Mouse (Mus musculus): ENCODE results near the gene Morc1. TPM values are rescaled to one million over a fixed set of nuclear protein-coding genes. Genes with fewer than 3 reads are reported as not detected.

The Morc1 gene
- 0.07 TPM in 1 of 2 replicates, not detected in the other for polyA plus RNA-seq (2016; fragmentation: Nextera tagmentation; extraction: Ambion mirVana)

- no peaks in the 10 kb centered on the region for H3K9me3 ChIP-seq (replicated peaks)
- H3K4me1 ChIP-seq: no peaks in the 10 kb centered on the region
- no peak within 1 kb of the TSS for H3K4me3 ChIP-seq
- no peaks in the 10 kb centered on the region for H3K27me3 ChIP-seq (ENCODE audit: low read depth, poor library complexity, severe bottlenecking)
- no peaks in the 10 kb centered on the region for H3K36me3 ChIP-seq
- 94% methylated on average over 15 of the region's 15 CpGs for WGBS
- no peak for DNase-seq (ENCODE audit: low spot score)
- H3K27ac ChIP-seq (replicated peaks): no peak within 1 kb of the TSS
Measured at GRCm38 (mm10) chr16:48431027-48431426, at the start of gene Morc1. Gene Morc1 (plus strand): TSS chr16:48431237.

- no peak for DNase-seq (ENCODE audit: low spot score)
- 68% methylated on average over 3 of the region's 3 CpGs for WGBS
- H3K27ac ChIP-seq (replicated peaks): no peak overlapping the region
- H3K36me3 ChIP-seq: no peaks in the 10 kb centered on the region
- H3K9me3 ChIP-seq (replicated peaks): no peaks in the 10 kb centered on the region
- no peaks in the 10 kb centered on the region for H3K4me1 ChIP-seq
- H3K27me3 ChIP-seq (ENCODE audit: low read depth, poor library complexity, severe bottlenecking): no peaks in the 10 kb centered on the region
- H3K4me3 ChIP-seq: no peak overlapping the region
Measured at GRCm38 (mm10) chr16:48383582-48384257, 47.3 kb upstream of the Morc1 start.

GRCm38 (mm10) chr16:48386982-48387381, 44.1 kb upstream of the Morc1 start:
- H3K36me3 ChIP-seq: no peaks in the 10 kb centered on the region
- no peaks in the 10 kb centered on the region for H3K4me1 ChIP-seq
- no peak overlapping the region for H3K4me3 ChIP-seq
- no peak for DNase-seq (ENCODE audit: low spot score)
- H3K9me3 ChIP-seq (replicated peaks): no peaks in the 10 kb centered on the region
- WGBS: 82% methylated on average over 2 of the region's 2 CpGs
- H3K27me3 ChIP-seq (ENCODE audit: low read depth, poor library complexity, severe bottlenecking): no peaks in the 10 kb centered on the region
- H3K27ac ChIP-seq (replicated peaks): no peak overlapping the region

- no peak overlapping the region for H3K27ac ChIP-seq (replicated peaks)
- H3K27me3 ChIP-seq (ENCODE audit: low read depth, poor library complexity, severe bottlenecking): no peaks in the 10 kb centered on the region
- no peak for DNase-seq (ENCODE audit: low spot score)
- no peaks in the 10 kb centered on the region for H3K4me1 ChIP-seq
- H3K4me3 ChIP-seq: no peak overlapping the region
- no peaks in the 10 kb centered on the region for H3K36me3 ChIP-seq
- no peaks in the 10 kb centered on the region for H3K9me3 ChIP-seq (replicated peaks)
- 90% methylated on average over 2 of the region's 2 CpGs for WGBS
Measured at GRCm38 (mm10) chr16:48395278-48395677, 35.8 kb upstream of the Morc1 start.

- Histone ChIP-seq H3K9me3 (replicated peaks) (no peaks in the 10 kb centered on the region), H3K27me3 (ENCODE audit: low read depth, poor library complexity, severe bottlenecking) (no peaks in the 10 kb centered on the region), H3K36me3 (no peaks in the 10 kb centered on the region), H3K4me3 (no peak overlapping the region), H3K4me1 (0 out of 2 replicates have a peak, but pooled peaks cover 7% of the 10 kb centered on the region), H3K27ac (replicated peaks) (no peak overlapping the region)
- no peak for DNase-seq (ENCODE audit: low spot score)
- 82% methylated on average over 4 of the region's 4 CpGs for WGBS
Measured at GRCm38 (mm10) chr16:48402963-48403362, 28.1 kb upstream of the Morc1 start.

GRCm38 (mm10) chr16:48403423-48403822, 27.6 kb upstream of the Morc1 start:
- H3K4me1 ChIP-seq: 0 out of 2 replicates have a peak, but pooled peaks cover 7% of the 10 kb centered on the region
- H3K27me3 ChIP-seq (ENCODE audit: low read depth, poor library complexity, severe bottlenecking): no peaks in the 10 kb centered on the region
- H3K27ac ChIP-seq (replicated peaks): no peak overlapping the region
- H3K9me3 ChIP-seq (replicated peaks): no peaks in the 10 kb centered on the region
- H3K36me3 ChIP-seq: no peaks in the 10 kb centered on the region
- no peak for DNase-seq (ENCODE audit: low spot score)
- H3K4me3 ChIP-seq: no peak overlapping the region
- 94% methylated on average over 3 of the region's 3 CpGs for WGBS

- H3K4me1 ChIP-seq: 0 out of 2 replicates have a peak, but pooled peaks cover 7% of the 10 kb centered on the region
- no peaks in the 10 kb centered on the region for H3K36me3 ChIP-seq
- no peaks in the 10 kb centered on the region for H3K9me3 ChIP-seq (replicated peaks)
- no peak overlapping the region for H3K4me3 ChIP-seq
- H3K27ac ChIP-seq (replicated peaks): no peak overlapping the region
- no peak for DNase-seq (ENCODE audit: low spot score)
- no peaks in the 10 kb centered on the region for H3K27me3 ChIP-seq (ENCODE audit: low read depth, poor library complexity, severe bottlenecking)
Measured at GRCm38 (mm10) chr16:48404009-48404408, 27.0 kb upstream of the Morc1 start.

GRCm38 (mm10) chr16:48405674-48406403, 25.2 kb upstream of the Morc1 start:
- Histone ChIP-seq H3K27me3 (ENCODE audit: low read depth, poor library complexity, severe bottlenecking) (no peaks in the 10 kb centered on the region), H3K9me3 (replicated peaks) (no peaks in the 10 kb centered on the region), H3K27ac (replicated peaks) (no peak overlapping the region), H3K4me3 (no peak overlapping the region), H3K36me3 (no peaks in the 10 kb centered on the region), H3K4me1 (0 out of 2 replicates have a peak, but pooled peaks cover 7% of the 10 kb centered on the region)
- DNase-seq (ENCODE audit: low spot score): no peak
- WGBS: 67% methylated on average over 10 of the region's 10 CpGs

- Histone ChIP-seq H3K36me3 (no peaks in the 10 kb centered on the region), H3K27me3 (ENCODE audit: low read depth, poor library complexity, severe bottlenecking) (no peaks in the 10 kb centered on the region), H3K9me3 (replicated peaks) (no peaks in the 10 kb centered on the region), H3K4me1 (0 out of 2 replicates have a peak, but pooled peaks cover 7% of the 10 kb centered on the region), H3K4me3 (no peak overlapping the region), H3K27ac (replicated peaks) (no peak overlapping the region)
- 81% methylated on average over 7 of the region's 7 CpGs for WGBS
- DNase-seq (ENCODE audit: low spot score): no peak
Measured at GRCm38 (mm10) chr16:48409580-48409979, 21.5 kb upstream of the Morc1 start.

- H3K27ac ChIP-seq (replicated peaks): no peak overlapping the region
- no peaks in the 10 kb centered on the region for H3K9me3 ChIP-seq (replicated peaks)
- DNase-seq (ENCODE audit: low spot score): no peak
- WGBS: 81% methylated on average over 3 of the region's 3 CpGs
- H3K27me3 ChIP-seq (ENCODE audit: low read depth, poor library complexity, severe bottlenecking): no peaks in the 10 kb centered on the region
- 0 out of 2 replicates have a peak, but pooled peaks cover 7% of the 10 kb centered on the region for H3K4me1 ChIP-seq
- H3K4me3 ChIP-seq: no peak overlapping the region
- no peaks in the 10 kb centered on the region for H3K36me3 ChIP-seq
Measured at GRCm38 (mm10) chr16:48410125-48410524, 20.9 kb upstream of the Morc1 start.

GRCm38 (mm10) chr16:48412246-48412645, 18.8 kb upstream of the Morc1 start, which contains the start of gene Gm5485:
Gene Gm5485 (minus strand): TSS chr16:48412416.
- no peak within 1 kb of the TSS for H3K27ac ChIP-seq (replicated peaks)
- no peak within 1 kb of the TSS for H3K4me3 ChIP-seq
- H3K36me3 ChIP-seq: no peaks in the 10 kb centered on the region
- 90% methylated on average over 1 of the region's 1 CpGs for WGBS
- no peaks in the 10 kb centered on the region for H3K27me3 ChIP-seq (ENCODE audit: low read depth, poor library complexity, severe bottlenecking)
- no peak for DNase-seq (ENCODE audit: low spot score)
- no peaks in the 10 kb centered on the region for H3K4me1 ChIP-seq
- H3K9me3 ChIP-seq (replicated peaks): no peaks in the 10 kb centered on the region

GRCm38 (mm10) chr16:48418557-48418956, 12.5 kb upstream of the Morc1 start:
- DNase-seq (ENCODE audit: low spot score): no peak
- Histone ChIP-seq H3K36me3 (no peaks in the 10 kb centered on the region), H3K4me1 (no peaks in the 10 kb centered on the region), H3K4me3 (no peak overlapping the region), H3K27ac (replicated peaks) (no peak overlapping the region), H3K27me3 (ENCODE audit: low read depth, poor library complexity, severe bottlenecking) (no peaks in the 10 kb centered on the region), H3K9me3 (replicated peaks) (no peaks in the 10 kb centered on the region)
- 85% methylated on average over 3 of the region's 3 CpGs for WGBS

GRCm38 (mm10) chr16:48419035-48419434, 12.0 kb upstream of the Morc1 start:
- WGBS: 80% methylated on average over 2 of the region's 2 CpGs
- DNase-seq (ENCODE audit: low spot score): no peak
- H3K4me1 ChIP-seq: no peaks in the 10 kb centered on the region

More at GRCm38 (mm10) chr16:48419035-48419434, 12.0 kb upstream of the Morc1 start:
- Histone ChIP-seq H3K4me3 (no peak overlapping the region), H3K27ac (replicated peaks) (no peak overlapping the region), H3K9me3 (replicated peaks) (no peaks in the 10 kb centered on the region), H3K36me3 (no peaks in the 10 kb centered on the region), H3K27me3 (ENCODE audit: low read depth, poor library complexity, severe bottlenecking) (no peaks in the 10 kb centered on the region)

Data from midbrain, embryonic 10.5 days (tissue).